Mouse (Mus musculus): ENCODE measurements around the gene Cfap221.

DNA sequence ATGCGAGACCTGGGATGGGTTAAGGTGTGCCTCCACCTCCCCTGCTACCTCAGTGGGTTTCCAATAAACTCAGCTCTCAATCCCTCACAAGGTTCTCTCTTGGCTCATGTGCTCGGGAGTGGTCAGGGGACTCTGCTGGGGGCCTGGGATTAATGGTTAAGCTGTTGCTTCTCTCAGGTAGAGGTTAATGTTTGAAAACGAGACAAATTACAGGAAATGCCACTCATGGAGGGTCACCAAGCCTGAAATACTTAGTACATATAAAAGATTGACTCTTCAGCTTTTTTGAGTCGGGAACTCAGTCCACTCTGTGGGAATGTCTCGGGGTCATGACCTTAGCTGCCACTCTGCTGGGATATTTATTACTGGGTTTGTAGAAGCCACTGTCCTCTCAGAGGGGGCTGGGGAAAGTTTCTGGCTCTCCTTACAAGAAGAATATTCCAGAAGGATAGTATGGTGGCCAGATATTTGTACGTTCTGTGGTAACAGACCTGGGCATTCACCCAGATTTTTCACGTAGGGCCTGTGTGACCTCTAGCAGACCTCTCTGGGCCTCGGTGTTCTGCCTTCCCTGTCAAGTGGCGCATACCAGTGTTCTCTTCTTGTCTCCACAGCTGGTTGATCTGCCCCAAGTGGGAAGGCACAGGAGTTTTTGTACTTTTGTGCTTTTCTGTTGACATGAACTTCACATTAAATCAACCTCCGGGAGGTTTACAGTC, 27.5 kb upstream of the Cfap221 start:
- TF ChIP-seq EP300 (optimal IDR thresholded peaks at IDR 0.05) (no peak), CTCF (IDR thresholded peaks at IDR 0.05; ENCODE audit: low read depth) (no peak)

Measured in stomach, postnatal 0 days (tissue).